Mouse (Mus musculus) Patski (cell line): ENCODE measurements at regions not wholly inside any gene's neighbourhood (a gene's known extent, or its start where the extent isn't known, plus 50 kb on each side); places are given as distances from the start of the nearest gene placed in this dataset.

Experiments used
- ATAC-seq: fragments of 100-300 bp; one replicate; pipeline ENCODE4 v1.8.0; 2021
- CTCF ChIA-PET: fragments of 350-600 bp; sonication (Branson Sonifier 250); formaldehyde crosslinking; loops from one replicate; lab custom pipeline; 2022; ENCODE audit warnings: inconsistent platforms; lab: Charles Lee
- POLR2A ChIA-PET: fragments of 350-600 bp; sonication (Branson Sonifier 250); formaldehyde crosslinking; loops from one replicate; lab custom pipeline; 2022; ENCODE audit warnings: antibody characterized with exemption, inconsistent platforms; lab: Charles Lee
- DNase-seq: peaks from one replicate; pipeline ENCODE4 v3.0.0-alpha.2; 2011; ENCODE audit warnings: low read depth, low spot score
- H3K27me3 ChIP-seq: fragments of 371-371 bp; one replicate; pipeline ENCODE4 v1.5.1; 2021
- CTCF ChIP-seq: fragments of 100-300 bp; IDR thresholded peaks from one replicate; pipeline ENCODE4 v1.5.1; 2021
- in situ Hi-C: fragments of 300-500 bp; cut with MboI; formaldehyde crosslinking; loops from 3 replicates; pipeline ENCODE4 v1.11.1; 2018; ENCODE audit warnings: low pct_unique_long_range_greater_than_20kb, mixed read lengths

- ChIA-PET POLR2A (no interaction called here), CTCF (no interaction called here)
- DNase-seq (no peak), ATAC-seq (no peak)
- no peak for TF ChIP-seq CTCF
- in situ Hi-C loops = no loop called here
- peaks cover 10% of the 10 kb centered on the region for H3K27me3 ChIP-seq
These were observed 400.5 kb upstream of the Etaa1 start for GRCm38 (mm10) chr11:18354156-18354555.

DNA sequence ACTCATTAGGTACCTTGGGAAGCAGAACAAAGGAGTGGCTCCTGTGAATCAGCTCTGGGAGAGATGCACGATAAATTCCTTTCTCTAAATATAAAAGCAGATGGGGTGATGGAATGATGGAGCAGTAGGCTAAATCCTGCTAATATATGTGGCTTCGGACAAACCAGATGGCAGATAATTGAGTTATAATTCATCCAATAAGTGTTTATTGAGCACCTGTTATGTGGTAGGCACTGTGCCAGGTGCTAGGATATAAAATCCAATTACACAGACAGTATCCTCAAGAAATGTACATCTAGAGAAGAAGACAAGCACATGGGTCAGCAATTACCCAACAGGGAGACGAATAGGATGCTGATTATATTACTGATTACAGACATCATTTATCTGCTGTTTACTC, 394.2 kb upstream of the Etaa1 start:
- TF ChIP-seq CTCF = no peak
- DNase-seq (no peak), ATAC-seq (no peak)
- ChIA-PET POLR2A (no interaction called here), CTCF (interaction anchor here (1.5 kb wide), 1 partner anchor 34 kb away, joined by 4 read pairs; no protein-coding TSS in a partner anchor)
- no peaks in the 10 kb centered on the region for H3K27me3 ChIP-seq
- in situ Hi-C loops = no loop called here

- CTCF ChIA-PET = no interaction called here
- POLR2A ChIA-PET = no interaction called here
- no peak for TF ChIP-seq CTCF
- in situ Hi-C loops = no loop called here
- DNase-seq (no peak), ATAC-seq (no peak)
- H3K27me3 ChIP-seq = no peaks in the 10 kb centered on the region
These were observed 360.0 kb upstream of the Etaa1 start for GRCm38 (mm10) chr11:18313510-18314301.

DNA sequence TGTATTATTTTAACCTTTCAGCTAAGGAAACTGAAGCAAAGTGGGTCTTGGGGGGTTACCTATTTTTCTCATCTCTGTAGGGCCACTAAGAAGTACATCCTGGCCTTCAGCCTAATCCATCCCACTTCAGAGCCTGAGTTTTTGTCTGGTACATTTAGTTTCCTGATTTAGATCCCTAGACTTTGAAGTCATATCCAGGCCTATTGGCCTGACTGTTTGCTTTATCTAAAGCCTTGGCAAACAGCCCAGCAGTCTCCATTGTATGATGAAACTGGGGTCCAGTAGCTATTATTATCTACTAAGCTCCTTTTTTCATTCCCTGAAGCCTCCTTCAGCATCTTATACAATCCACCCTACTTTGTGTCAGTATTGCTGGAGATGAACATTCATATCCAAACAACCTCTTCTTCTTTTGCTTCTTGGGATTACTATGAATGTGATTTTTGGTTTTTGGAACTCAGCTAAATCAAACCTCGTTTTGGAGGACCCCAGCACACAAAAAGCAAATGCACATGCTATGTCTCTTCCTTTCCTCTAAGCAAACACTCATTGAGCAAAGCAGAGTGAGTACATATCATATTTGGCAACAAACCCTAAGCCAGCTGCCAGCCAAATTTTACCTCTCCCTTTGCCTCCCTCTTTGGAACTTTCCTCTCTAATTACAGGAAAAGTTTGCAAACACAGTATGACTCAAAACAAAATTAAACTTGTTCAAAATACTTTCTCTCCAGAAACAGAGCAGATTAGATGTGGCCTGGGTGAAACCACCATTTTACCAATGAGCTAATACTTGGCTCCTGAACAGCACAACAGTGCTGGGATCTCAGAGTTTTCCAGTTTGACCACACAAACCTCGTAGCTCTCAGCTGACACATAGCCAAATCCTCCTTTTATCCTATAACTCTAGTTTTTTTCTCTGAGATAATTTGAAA, 342.8 kb upstream of the Etaa1 start:
- ChIA-PET CTCF (no interaction called here), POLR2A (no interaction called here)
- no peak for TF ChIP-seq CTCF
- DNase-seq = no peak
- in situ Hi-C loops = no loop called here
- ATAC-seq = no peak
- H3K27me3 ChIP-seq = no peaks in the 10 kb centered on the region

- POLR2A ChIA-PET = no interaction called here
- peaks cover 4% of the 10 kb centered on the region for H3K27me3 ChIP-seq
- in situ Hi-C loops = no loop called here
- no peak for TF ChIP-seq CTCF
- DNase-seq (no peak), ATAC-seq (no peak)
- CTCF ChIA-PET = no interaction called here
These were observed 325.0 kb upstream of the Etaa1 start for GRCm38 (mm10) chr11:18278585-18279136.

DNA sequence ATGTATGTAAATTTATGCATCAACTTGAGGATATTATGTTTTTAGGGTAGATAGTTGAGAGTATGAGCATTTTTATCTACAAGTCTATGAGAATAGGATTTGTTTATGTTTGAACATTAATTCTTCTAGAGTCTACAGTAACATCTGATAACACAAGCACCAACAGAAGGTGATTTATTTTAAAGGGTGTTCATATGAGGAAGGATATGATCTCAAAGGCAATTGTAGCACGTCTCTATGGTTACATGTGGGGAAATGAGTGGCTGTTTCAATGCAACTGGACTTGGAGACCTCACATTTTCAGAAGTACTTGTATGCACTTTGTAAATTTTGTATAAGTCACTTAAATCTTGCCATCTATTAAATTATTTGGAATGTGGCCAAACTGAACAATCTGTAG, 318.7 kb upstream of the Etaa1 start:
- in situ Hi-C loops = no loop called here

GRCm38 (mm10) chr11:18266161-18266560, 312.5 kb upstream of the Etaa1 start:
- no peaks in the 10 kb centered on the region for H3K27me3 ChIP-seq
- POLR2A ChIA-PET = no interaction called here
- CTCF ChIA-PET = no interaction called here
- no peak for TF ChIP-seq CTCF
- DNase-seq (no peak), ATAC-seq (no peak)
- in situ Hi-C loops = no loop called here

More for the DNA sequence above, 318.7 kb upstream of the Etaa1 start:
- ATAC-seq (no peak), DNase-seq (no peak)
- CTCF ChIA-PET = no interaction called here
- POLR2A ChIA-PET = no interaction called here
- TF ChIP-seq CTCF = no peak
- no peaks in the 10 kb centered on the region for H3K27me3 ChIP-seq

- no peaks in the 10 kb centered on the region for H3K27me3 ChIP-seq
- CTCF ChIA-PET = interaction anchor here (1.6 kb wide), 1 partner anchor 12 kb away, joined by 5 read pairs; no protein-coding TSS in a partner anchor
- POLR2A ChIA-PET = no interaction called here
- in situ Hi-C loops = no loop called here
- no peak for TF ChIP-seq CTCF
- ATAC-seq (no peak), DNase-seq (no peak)
These were observed 309.2 kb upstream of the Etaa1 start for GRCm38 (mm10) chr11:18262901-18263300.

- ChIA-PET CTCF (no interaction called here), POLR2A (no interaction called here)
- H3K27me3 ChIP-seq = peaks cover 3% of the 10 kb centered on the region
- ATAC-seq (no peak), DNase-seq (no peak)
- in situ Hi-C loops = no loop called here
- no peak for TF ChIP-seq CTCF
These were observed 295.6 kb upstream of the Etaa1 start for GRCm38 (mm10) chr11:18249236-18249635.

GRCm38 (mm10) chr11:18216762-18217161, 263.1 kb upstream of the Etaa1 start:
- ChIA-PET POLR2A (no interaction called here), CTCF (no interaction called here)
- TF ChIP-seq CTCF = no peak
- in situ Hi-C loops = no loop called here
- no peaks in the 10 kb centered on the region for H3K27me3 ChIP-seq
- DNase-seq (no peak), ATAC-seq (no peak)
